Mouse (Mus musculus) MEL (cell line): ENCODE measurements around the gene Gm11559.
"Not testable (repeated sequence)": the region's sequence is repeated elsewhere in the genome, so short reads cannot be mapped to it uniquely, and the experiment has no call there.

Source experiments
- BHLHE40 ChIP-seq: IDR thresholded peaks from 2 replicates; pipeline ENCODE4 v1.6.1; 2012; ENCODE audit warnings: low read depth, mild to moderate bottlenecking, inconsistent platforms, low read length, improper control_type of control experiment, borderline replicate concordance
- CTCF ChIP-seq, 3 experiments: IDR thresholded peaks in 2 of 3; conservative IDR thresholded peaks in 1 of 3; 2 replicates each; pipeline ENCODE4 v1.5.1; 2011 to 2012; ENCODE audit warnings: low read length in 3 of 3, low read depth in 2 of 3, mild to moderate bottlenecking in 2 of 3, improper control_type of control experiment in 1 of 3, inconsistent platforms in 1 of 3, mixed read lengths in 1 of 3, moderate library complexity in 1 of 3; ENCODE audit not compliant: control insufficient read depth in 1 of 3, insufficient read depth in 1 of 3, poor library complexity in 1 of 3, severe bottlenecking in 1 of 3
- GATA1 ChIP-seq: IDR thresholded peaks from 2 replicates; pipeline ENCODE4 v1.6.1; 2011; ENCODE audit warnings: low read depth, low read length, improper control_type of control experiment
- POLR2A ChIP-seq, 2 experiments: IDR thresholded peaks; 2 replicates each; pipeline ENCODE4 v1.6.1; 2011 to 2012; ENCODE audit warnings: low read length in 2 of 2, mild to moderate bottlenecking in 2 of 2, control low read depth in 1 of 2, improper control_type of control experiment in 1 of 2, low read depth in 1 of 2, moderate library complexity in 1 of 2; ENCODE audit not compliant: control insufficient read depth in 1 of 2, insufficient read depth in 1 of 2, poor library complexity in 1 of 2
- TAL1 ChIP-seq: IDR thresholded peaks from 2 replicates; pipeline ENCODE4 v1.6.1; 2012; ENCODE audit warnings: mild to moderate bottlenecking, inconsistent platforms, low read length, moderate library complexity, mixed read lengths
- UBTF ChIP-seq: IDR thresholded peaks from 2 replicates; pipeline ENCODE4 v1.6.1; 2012; ENCODE audit warnings: low read depth, mild to moderate bottlenecking, inconsistent platforms, low read length, improper control_type of control experiment, moderate library complexity, borderline replicate concordance; ENCODE audit not compliant: insufficient read depth
- ZNF384 ChIP-seq: IDR thresholded peaks from 2 replicates; pipeline ENCODE4 v1.6.1; 2012; ENCODE audit warnings: low read depth, mild to moderate bottlenecking, inconsistent platforms, low read length, improper control_type of control experiment

DNA sequence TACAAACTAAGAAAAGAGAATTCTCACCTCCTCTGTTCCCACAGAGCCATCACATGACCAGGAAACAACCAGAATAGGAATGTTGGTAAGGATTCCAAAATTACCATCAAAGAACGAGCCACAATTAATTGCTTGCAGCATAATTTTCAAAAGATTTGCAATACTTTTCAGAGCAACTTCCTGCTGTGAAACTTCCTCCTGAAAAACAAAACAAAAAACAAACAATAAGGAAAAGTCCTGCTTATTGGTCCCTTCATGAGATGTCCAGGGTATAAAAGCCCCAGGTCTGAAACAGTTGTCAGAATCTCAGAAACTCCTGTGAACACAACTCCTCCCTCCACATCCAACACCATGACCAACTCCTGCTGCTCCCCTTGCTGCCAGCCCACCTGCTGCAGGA lies 8.8 kb downstream of the Gm11559 start, which contains the start of gene Krtap9-1:
- TF ChIP-seq TAL1; BHLHE40; GATA1; CTCF (IDR thresholded peaks at IDR 0.05 in 2 of 3, conservative IDR thresholded peaks at IDR 0.05 in 1 of 3; ENCODE audit: control insufficient read depth in 1 of 3, insufficient read depth in 1 of 3, low read depth in 2 of 3, low read length in 3 of 3, poor library complexity in 1 of 3, severe bottlenecking in 1 of 3); POLR2A (IDR thresholded peaks at IDR 0.05; ENCODE audit: control insufficient read depth in 1 of 2, insufficient read depth in 1 of 2, low read depth in 1 of 2, low read length in 2 of 2, poor library complexity in 1 of 2); UBTF; ZNF384: not testable (repeated sequence)
